Mouse (Mus musculus) hindbrain, embryonic 16.5 days (tissue): ENCODE measurements at regions not wholly inside any gene's neighbourhood (a gene's known extent, or its start where the extent isn't known, plus 50 kb on each side); places are given as distances from the start of the nearest gene placed in this dataset.
"Not testable (repeated sequence)": the region's sequence is repeated elsewhere in the genome, so short reads cannot be mapped to it uniquely, and the experiment has no call there.

Source experiments
- ATAC-seq: fragments of 200-750 bp; cut with Nextera tagmentation; 2 replicates; pipeline ENCODE4 v1.8.0; 2017; ENCODE audit warnings: moderate TSS enrichment, moderate library complexity
- H3K27ac ChIP-seq: fragments of 300-500 bp; sonication (generic); 2 replicates; pipeline ENCODE4 v1.5.1; 2014; ENCODE audit warnings: low read depth, mild to moderate bottlenecking, control low read depth, low read length, moderate library complexity
- H3K27me3 ChIP-seq: fragments of 300-500 bp; sonication (generic); replicated peaks from 2 replicates; pipeline ENCODE4 v1.6.1; 2014; ENCODE audit warnings: low read length; ENCODE audit not compliant: control insufficient read depth, insufficient read depth
- H3K36me3 ChIP-seq: fragments of 300-500 bp; sonication (generic); 2 replicates; pipeline ENCODE4 v1.6.1; 2014; ENCODE audit warnings: mild to moderate bottlenecking, low read length, moderate library complexity, mixed read lengths; ENCODE audit not compliant: control insufficient read depth, insufficient read depth
- H3K4me1 ChIP-seq: fragments of 300-500 bp; sonication (generic); 2 replicates; pipeline ENCODE4 v1.6.1; 2014; ENCODE audit warnings: low read depth, low read length; ENCODE audit not compliant: control insufficient read depth, insufficient read depth
- H3K4me2 ChIP-seq: fragments of 300-500 bp; sonication (generic); 2 replicates; pipeline ENCODE4 v1.6.1; 2014; ENCODE audit warnings: mild to moderate bottlenecking, low read length, control low read depth, moderate library complexity
- H3K4me3 ChIP-seq: fragments of 300-500 bp; sonication (generic); 2 replicates; pipeline ENCODE4 v1.5.1; 2014; ENCODE audit warnings: mild to moderate bottlenecking, low read length, control low read depth, moderate library complexity
- H3K9ac ChIP-seq: fragments of 300-500 bp; sonication (generic); 2 replicates; pipeline ENCODE4 v1.6.1; 2014; ENCODE audit warnings: low read depth, mild to moderate bottlenecking, control low read depth, low read length, moderate library complexity
- H3K9me3 ChIP-seq: fragments of 300-500 bp; sonication (generic); 2 replicates; pipeline ENCODE4 v1.6.1; 2014; ENCODE audit warnings: mild to moderate bottlenecking, low read length, moderate library complexity; ENCODE audit not compliant: control insufficient read depth
- WGBS: fragments of 180-500 bp; shearing (Covaris S2); extraction: QIAGEN DNeasy Blood & Tissue Kit; methylation state at CpG from one replicate; pipeline ENCODE4 v1.1.7; 2014; 5-methylcytosine and 5-hydroxymethylcytosine counted together

- H3K27me3 ChIP-seq, result no peaks in the 10 kb centered on the region
- no peaks in the 10 kb centered on the region for H3K9me3 ChIP-seq
- WGBS, result 83% methylated on average over 1 of the region's 1 CpGs
- no peak overlapping the region for H3K4me3 ChIP-seq
- H3K4me2 ChIP-seq, result no peak overlapping the region
- H3K9ac ChIP-seq, result no peak overlapping the region
- H3K27ac ChIP-seq, result no peak overlapping the region
- no peaks in the 10 kb centered on the region for H3K36me3 ChIP-seq
- no peaks in the 10 kb centered on the region for H3K4me1 ChIP-seq
- no peak for ATAC-seq
Observed at GRCm38 (mm10) chr6:74282842-74283241, 813.4 kb upstream of the 4931417E11Rik start.

GRCm38 (mm10) chr6:74274232-74274631, 804.8 kb upstream of the 4931417E11Rik start:
- no peak for ATAC-seq
- H3K4me2 ChIP-seq, result no peak overlapping the region

GRCm38 (mm10) chr6:74271156-74271897, 801.9 kb upstream of the 4931417E11Rik start:
- H3K36me3 ChIP-seq, result no peaks in the 10 kb centered on the region
- no peaks in the 10 kb centered on the region for H3K9me3 ChIP-seq
- no peak overlapping the region for H3K4me2 ChIP-seq
- 78% methylated on average over 5 of the region's 5 CpGs for WGBS
- H3K27ac ChIP-seq, result no peak overlapping the region
- H3K4me3 ChIP-seq, result no peak overlapping the region
- ATAC-seq, result 0 out of 2 replicates have a peak, but pooled peaks have one; percentile 60
- no peak overlapping the region for H3K9ac ChIP-seq
- no peaks in the 10 kb centered on the region for H3K4me1 ChIP-seq
- H3K27me3 ChIP-seq, result no peaks in the 10 kb centered on the region

More at GRCm38 (mm10) chr6:74274232-74274631, 804.8 kb upstream of the 4931417E11Rik start:
- no peaks in the 10 kb centered on the region for H3K4me1 ChIP-seq
- H3K27ac ChIP-seq, result no peak overlapping the region
- H3K27me3 ChIP-seq, result no peaks in the 10 kb centered on the region
- no peak overlapping the region for H3K9ac ChIP-seq
- H3K36me3 ChIP-seq, result no peaks in the 10 kb centered on the region
- no peak overlapping the region for H3K4me3 ChIP-seq
- no peaks in the 10 kb centered on the region for H3K9me3 ChIP-seq

- not testable (repeated sequence) for H3K27me3 ChIP-seq, H3K27ac ChIP-seq, H3K4me2 ChIP-seq, H3K9ac ChIP-seq, H3K36me3 ChIP-seq, ATAC-seq, H3K4me1 ChIP-seq, H3K9me3 ChIP-seq, H3K4me3 ChIP-seq
- WGBS, result 100% methylated on average over 1 of the region's 1 CpGs
Observed at GRCm38 (mm10) chr6:74266601-74267000, 797.1 kb upstream of the 4931417E11Rik start.
